Mouse (Mus musculus) WW6 (cell line): ENCODE results near the gene Amd1.

Experiments used
- DNase-seq: peaks from one replicate; pipeline ENCODE4 v3.0.0-alpha.2; 2013; ENCODE audit warnings: low read depth, low spot score

The Amd1 gene

GRCm38 (mm10) chr10:40302140-40302985, at the start of gene Amd1:
Gene Amd1 (minus strand): TSS chr10:40302186.
- peak; percentile 96 for DNase-seq

- no peak for DNase-seq
Measured at GRCm38 (mm10) chr10:40351156-40351555, 49.2 kb upstream of the Amd1 start.

GRCm38 (mm10) chr10:40350245-40350932, 48.4 kb upstream of the Amd1 start:
- no peak for DNase-seq

- no peak for DNase-seq
Measured at GRCm38 (mm10) chr10:40349631-40350177, 47.7 kb upstream of the Amd1 start.

GRCm38 (mm10) chr10:40348566-40349536, 46.9 kb upstream of the Amd1 start:
- DNase-seq = peak; percentile 97

- no peak for DNase-seq
Measured at GRCm38 (mm10) chr10:40347461-40347954, 45.5 kb upstream of the Amd1 start.

- DNase-seq = no peak
Measured at GRCm38 (mm10) chr10:40346776-40347403, 44.9 kb upstream of the Amd1 start.

GRCm38 (mm10) chr10:40342036-40342435, 40.0 kb upstream of the Amd1 start:
- no peak for DNase-seq

GRCm38 (mm10) chr10:40339351-40339964, 37.5 kb upstream of the Amd1 start, which contains the start of gene Cdk19:
Gene Cdk19 (plus strand): TSS chr10:40339564.
- no peak for DNase-seq

- no peak for DNase-seq
Measured at GRCm38 (mm10) chr10:40332864-40333263, 30.9 kb upstream of the Amd1 start.

GRCm38 (mm10) chr10:40330262-40330661, 28.3 kb upstream of the Amd1 start:
- DNase-seq = no peak

- no peak for DNase-seq
Measured at GRCm38 (mm10) chr10:40328004-40328551, 26.1 kb upstream of the Amd1 start.

GRCm38 (mm10) chr10:40320306-40320705, 18.3 kb upstream of the Amd1 start:
- no peak for DNase-seq

GRCm38 (mm10) chr10:40316841-40317585, 15.0 kb upstream of the Amd1 start:
- no peak for DNase-seq

GRCm38 (mm10) chr10:40312781-40313180, 10.8 kb upstream of the Amd1 start:
- DNase-seq = no peak

- no peak for DNase-seq
Measured at GRCm38 (mm10) chr10:40309884-40310635, 8.1 kb upstream of the Amd1 start.

GRCm38 (mm10) chr10:40307826-40308583, 6.0 kb upstream of the Amd1 start:
- DNase-seq = no peak

- no peak for DNase-seq
Measured at GRCm38 (mm10) chr10:40305989-40306388, 4.0 kb upstream of the Amd1 start.
